Mouse (Mus musculus) liver, postnatal 0 days (tissue): ENCODE measurements at regions not wholly inside any gene's neighbourhood (a gene's known extent, or its start where the extent isn't known, plus 50 kb on each side); places are given as distances from the start of the nearest gene placed in this dataset.

Source experiments
- ATAC-seq: fragments of 200-750 bp; cut with Nextera tagmentation; 2 replicates; pipeline ENCODE4 v1.8.0; 2017; ENCODE audit warnings: mild to moderate bottlenecking, moderate library complexity
- DNase-seq: peaks from one replicate; pipeline ENCODE4 v3.0.0-alpha.2; 2016
- H3K27ac ChIP-seq: fragments of 300-500 bp; sonication (generic); 2 replicates; pipeline ENCODE4 v1.5.1; 2014; ENCODE audit warnings: antibody characterized with exemption, moderate library complexity, mild to moderate bottlenecking, low read depth
- H3K27me3 ChIP-seq: fragments of 300-500 bp; sonication (generic); 2 replicates; pipeline ENCODE4 v1.6.1; 2014; ENCODE audit warnings: low read length, control low read depth, mixed read lengths; ENCODE audit not compliant: insufficient read depth
- H3K36me3 ChIP-seq: fragments of 300-500 bp; sonication (generic); replicated peaks from 2 replicates; pipeline ENCODE4 v1.6.1; 2014; ENCODE audit warnings: mild to moderate bottlenecking, control low read depth, low read length, moderate library complexity, mixed read lengths; ENCODE audit not compliant: insufficient read depth
- H3K4me1 ChIP-seq: fragments of 300-500 bp; sonication (generic); 2 replicates; pipeline ENCODE4 v1.6.1; 2014; ENCODE audit warnings: antibody characterized with exemption, mild to moderate bottlenecking, control low read depth; ENCODE audit not compliant: insufficient read depth
- H3K4me2 ChIP-seq: fragments of 300-500 bp; sonication (generic); 2 replicates; pipeline ENCODE4 v1.6.1; 2014; ENCODE audit warnings: low read depth, mild to moderate bottlenecking, low read length, moderate library complexity, mixed read lengths
- H3K4me3 ChIP-seq: fragments of 300-500 bp; sonication (generic); 2 replicates; pipeline ENCODE4 v1.5.1; 2014; ENCODE audit warnings: low read depth, low read length
- H3K9ac ChIP-seq: fragments of 300-500 bp; sonication (generic); replicated peaks from 2 replicates; pipeline ENCODE4 v1.6.1; 2014; ENCODE audit warnings: mild to moderate bottlenecking, moderate library complexity
- H3K9me3 ChIP-seq: fragments of 300-500 bp; sonication (generic); 2 replicates; pipeline ENCODE4 v1.6.1; 2016; ENCODE audit warnings: mild to moderate bottlenecking, control low read depth, low read length, mixed read lengths
- CTCF ChIP-seq: sonication (generic); IDR thresholded peaks from 2 replicates; pipeline ENCODE4 v1.5.1; 2016; ENCODE audit warnings: antibody characterized with exemption, low read depth
- EP300 ChIP-seq: IDR thresholded peaks from 2 replicates; pipeline ENCODE4 v1.6.1; 2016; ENCODE audit warnings: antibody characterized with exemption, low read depth, mild to moderate bottlenecking
- WGBS: fragments of 180-500 bp; shearing (Covaris S2); extraction: QIAGEN DNeasy Blood & Tissue Kit; methylation state at CpG from one replicate; pipeline ENCODE4 v1.1.7; 2014; ENCODE audit not compliant: insufficient replicate concordance; 5-methylcytosine and 5-hydroxymethylcytosine counted together

DNA sequence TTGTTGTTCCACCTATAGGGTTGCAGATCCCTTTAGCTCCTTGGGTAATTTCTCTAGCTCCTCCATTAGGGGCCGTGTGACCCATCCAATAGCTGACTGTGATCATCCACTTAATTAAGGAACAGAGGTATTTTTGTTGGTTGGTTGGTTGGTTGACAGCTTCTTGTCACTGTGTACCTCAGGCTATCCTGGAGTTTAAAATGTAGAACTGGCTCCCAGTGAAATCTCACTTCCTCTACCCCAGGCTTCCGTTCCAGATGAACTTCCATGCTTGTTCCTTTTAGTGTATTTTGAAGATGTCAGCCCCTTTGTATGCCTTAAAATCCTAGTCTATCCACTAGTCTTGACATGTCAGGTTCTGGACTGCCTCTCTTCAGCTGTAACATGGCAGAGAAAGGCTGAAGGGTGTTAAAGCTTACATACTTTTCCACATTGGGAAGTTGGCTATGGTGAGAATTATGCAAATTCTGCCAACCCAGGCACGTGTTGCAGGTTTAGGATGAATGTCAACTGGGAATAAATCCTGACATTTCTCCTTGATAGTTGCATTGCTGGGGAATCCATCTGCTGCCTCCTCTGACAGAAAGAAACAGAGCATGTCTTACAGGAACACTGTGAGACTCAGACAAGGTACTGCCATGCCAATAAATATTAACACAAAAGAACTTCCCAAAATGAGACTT, 191.6 kb upstream of the Chl1 start:
- Histone ChIP-seq H3K9ac (no peak overlapping the region), H3K4me3 (no peak overlapping the region), H3K9me3 (no peaks in the 10 kb centered on the region), H3K4me2 (no peak overlapping the region), H3K27me3 (no peaks in the 10 kb centered on the region), H3K4me1 (no peaks in the 10 kb centered on the region), H3K27ac (no peak overlapping the region), H3K36me3 (no peaks in the 10 kb centered on the region)
- WGBS: 69% methylated on average over 3 of the region's 3 CpGs
- DNase-seq (no peak), ATAC-seq (no peak)
- TF ChIP-seq CTCF (no peak), EP300 (no peak)

DNA sequence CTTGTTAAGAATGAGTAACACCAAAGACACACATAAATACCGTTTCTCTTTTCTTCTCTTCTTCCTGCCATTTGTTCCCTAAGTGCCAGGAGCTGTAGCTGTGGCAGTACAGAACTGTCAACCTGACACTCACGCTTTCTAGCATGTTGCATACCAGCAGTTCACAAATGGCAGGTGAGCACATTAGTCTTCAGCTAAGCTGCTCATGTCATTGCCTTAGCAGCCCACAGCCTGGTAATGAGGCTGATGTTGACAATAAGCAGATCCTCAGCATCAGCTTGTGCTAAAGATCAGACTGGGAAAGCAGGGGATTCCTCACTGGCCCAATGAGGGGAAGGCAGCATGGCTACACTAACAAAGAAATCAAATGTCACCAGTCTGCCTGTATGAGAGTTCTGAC, 190.4 kb upstream of the Chl1 start:
- 66% methylated on average over 2 of the region's 2 CpGs for WGBS
- no peak for ATAC-seq
- Histone ChIP-seq H3K27ac (no peak overlapping the region), H3K9ac (no peak overlapping the region), H3K4me1 (no peaks in the 10 kb centered on the region), H3K4me3 (no peak overlapping the region), H3K27me3 (no peaks in the 10 kb centered on the region), H3K36me3 (no peaks in the 10 kb centered on the region), H3K4me2 (no peak overlapping the region), H3K9me3 (no peaks in the 10 kb centered on the region)
- TF ChIP-seq CTCF: no peak
- TF ChIP-seq EP300: no peak
- DNase-seq: no peak

DNA sequence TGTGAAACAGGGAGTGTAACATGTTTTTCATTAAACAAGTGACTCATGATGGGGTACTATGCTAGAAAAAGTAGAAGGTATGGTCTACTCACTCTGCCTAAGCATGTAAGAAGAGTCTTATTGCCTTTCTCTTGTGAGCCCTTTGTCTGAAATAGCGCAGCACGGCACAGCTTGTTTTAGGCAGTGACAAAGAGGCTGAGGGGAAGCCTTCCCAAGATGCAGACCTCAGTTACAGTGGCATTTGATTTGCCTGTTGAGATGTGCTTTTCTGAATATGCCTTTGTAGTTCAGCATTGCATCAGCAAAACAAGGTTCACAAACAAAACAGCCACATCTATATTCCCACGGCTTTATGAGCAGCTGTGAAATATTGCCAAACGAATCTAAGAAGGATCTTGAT, 189.8 kb upstream of the Chl1 start:
- ATAC-seq (no peak), DNase-seq (no peak)
- WGBS: 66% methylated on average over 4 of the region's 4 CpGs
- no peaks in the 10 kb centered on the region for H3K4me1 ChIP-seq
- H3K4me2 ChIP-seq: no peak overlapping the region
- TF ChIP-seq CTCF (no peak), EP300 (no peak)
- no peaks in the 10 kb centered on the region for H3K9me3 ChIP-seq
- no peaks in the 10 kb centered on the region for H3K27me3 ChIP-seq
- no peaks in the 10 kb centered on the region for H3K36me3 ChIP-seq
- H3K27ac ChIP-seq: no peak overlapping the region
- H3K9ac ChIP-seq: no peak overlapping the region
- no peak overlapping the region for H3K4me3 ChIP-seq

DNA sequence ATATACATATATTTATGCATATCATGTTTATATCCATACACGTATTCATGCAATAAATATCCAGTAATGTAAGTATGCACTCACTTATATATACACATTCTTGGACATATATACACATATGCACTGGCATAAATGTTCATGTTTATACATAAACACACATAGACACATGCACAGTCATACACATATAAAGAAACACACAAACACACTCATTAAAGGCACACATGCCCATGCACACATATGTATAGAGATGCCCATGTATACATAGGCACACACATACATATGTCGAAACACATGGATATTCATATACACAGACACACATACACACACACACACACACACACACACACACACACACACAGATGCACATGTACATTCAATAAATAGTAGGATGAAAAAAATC, 189.3 kb upstream of the Chl1 start:
- Histone ChIP-seq H3K27ac (no peak overlapping the region), H3K9me3 (no peaks in the 10 kb centered on the region), H3K4me3 (no peak overlapping the region), H3K27me3 (no peaks in the 10 kb centered on the region), H3K36me3 (no peaks in the 10 kb centered on the region), H3K9ac (no peak overlapping the region), H3K4me1 (no peaks in the 10 kb centered on the region), H3K4me2 (no peak overlapping the region)
- 78% methylated on average over 2 of the region's 2 CpGs for WGBS
- no peak for ATAC-seq
- no peak for DNase-seq
- no peak for TF ChIP-seq EP300
- TF ChIP-seq CTCF: no peak

GRCm38 (mm10) chr6:103322442-103322841, 187.9 kb upstream of the Chl1 start:
- Histone ChIP-seq H3K9ac (no peak overlapping the region), H3K27ac (no peak overlapping the region), H3K4me2 (no peak overlapping the region), H3K9me3 (no peaks in the 10 kb centered on the region), H3K4me1 (no peaks in the 10 kb centered on the region), H3K27me3 (no peaks in the 10 kb centered on the region), H3K36me3 (no peaks in the 10 kb centered on the region), H3K4me3 (no peak overlapping the region)
- TF ChIP-seq CTCF (no peak), EP300 (no peak)
- DNase-seq (no peak), ATAC-seq (no peak)

DNA sequence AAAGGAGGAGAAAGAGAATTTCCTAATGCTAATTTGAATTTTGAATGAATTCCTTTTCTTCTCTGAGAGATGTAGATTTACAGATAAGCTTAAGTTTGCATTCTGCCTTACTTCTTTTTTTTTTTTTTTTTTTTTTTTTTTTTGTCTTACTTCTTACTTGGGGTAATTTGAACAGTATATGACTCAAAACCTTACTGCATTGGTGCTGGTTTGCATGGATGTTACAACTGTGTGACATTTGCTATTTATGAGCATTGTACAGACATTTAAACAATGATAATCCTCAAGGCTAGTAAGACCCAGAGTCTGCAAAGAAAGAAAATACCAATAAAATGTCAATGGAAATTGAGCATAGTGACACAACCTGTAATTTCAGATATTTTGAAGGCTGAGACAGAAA, 174.7 kb upstream of the Chl1 start:
- no peak for DNase-seq
- no peak overlapping the region for H3K27ac ChIP-seq

More for the DNA sequence above, 174.7 kb upstream of the Chl1 start:
- no peak overlapping the region for H3K4me2 ChIP-seq
- TF ChIP-seq CTCF (no peak), EP300 (no peak)
- H3K9me3 ChIP-seq: no peaks in the 10 kb centered on the region
- H3K9ac ChIP-seq: no peak overlapping the region
- H3K4me1 ChIP-seq: no peaks in the 10 kb centered on the region
- H3K4me3 ChIP-seq: no peak overlapping the region
- no peaks in the 10 kb centered on the region for H3K27me3 ChIP-seq
- no peaks in the 10 kb centered on the region for H3K36me3 ChIP-seq
- no peak for ATAC-seq
